Mouse (Mus musculus): ENCODE measurements around the gene Grhl1. TPM values are rescaled to one million over a fixed set of nuclear protein-coding genes. Genes with fewer than 3 reads are reported as not detected.
"Not testable (repeated sequence)": the region's sequence is repeated elsewhere in the genome, so short reads cannot be mapped to it uniquely, and the experiment has no call there.

Grhl1 gene
- total RNA-seq, 4 experiments from 2014 or later: 0.32 to 0.87 (median 0.75) TPM

DNA sequence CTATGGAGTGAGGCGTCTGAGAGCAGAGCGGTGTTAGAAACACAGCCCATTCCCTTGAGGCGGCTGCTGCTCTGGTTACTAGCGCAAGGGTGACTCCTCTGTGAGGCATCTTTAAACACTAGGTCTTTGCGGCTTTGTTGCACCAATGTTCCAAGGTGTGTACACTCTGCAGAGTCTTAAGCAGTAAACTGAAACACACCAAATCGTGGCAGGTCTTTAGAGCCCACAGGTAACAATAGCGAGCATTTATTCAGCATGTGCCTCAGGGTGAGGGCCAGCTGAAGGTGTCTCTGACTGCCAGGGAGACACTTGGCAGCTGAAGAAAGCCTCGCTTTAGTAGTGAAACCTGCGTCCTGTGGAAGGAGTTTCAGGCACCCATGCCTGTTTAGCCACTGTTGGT, 20.0 kb downstream of the Grhl1 start:
- no peak for DNase-seq (ENCODE audit: low spot score)

DNA sequence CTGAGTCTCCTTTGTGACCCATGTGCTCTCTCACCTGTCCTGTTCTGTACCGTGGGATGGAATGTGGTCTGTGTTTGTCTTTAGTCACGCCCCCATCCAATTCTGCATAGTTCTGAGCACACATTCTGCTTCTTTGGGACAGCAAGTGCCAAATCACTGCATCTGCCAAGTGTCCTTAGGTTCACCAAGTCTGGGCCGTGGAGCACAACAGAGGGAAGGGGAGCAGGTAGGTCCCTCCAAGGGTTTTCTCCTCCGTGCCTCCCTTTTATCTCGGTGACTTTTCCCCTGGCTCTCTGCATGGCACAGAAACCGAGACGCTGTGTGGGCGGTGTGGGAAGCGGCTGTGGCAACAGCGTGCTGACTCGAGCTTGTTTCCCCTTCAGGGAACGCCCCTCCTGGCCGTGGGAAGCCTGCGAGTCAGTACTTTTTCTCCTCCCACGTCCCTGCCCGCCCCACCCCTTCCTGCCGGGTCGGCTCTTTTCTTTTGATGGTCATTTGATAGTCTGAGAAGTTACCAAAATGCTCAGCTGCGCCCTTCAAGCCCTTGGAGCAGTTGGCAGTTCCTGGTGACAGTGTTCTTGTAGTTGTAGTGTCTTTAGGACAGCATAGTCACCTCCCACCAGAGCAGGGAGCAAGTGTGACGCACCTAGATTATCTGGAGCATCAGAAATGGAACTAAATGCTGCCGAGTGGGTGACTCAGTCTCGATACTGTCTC, 21.0 kb downstream of the Grhl1 start:
- peak; percentile 73 for DNase-seq (ENCODE audit: low spot score)

DNA sequence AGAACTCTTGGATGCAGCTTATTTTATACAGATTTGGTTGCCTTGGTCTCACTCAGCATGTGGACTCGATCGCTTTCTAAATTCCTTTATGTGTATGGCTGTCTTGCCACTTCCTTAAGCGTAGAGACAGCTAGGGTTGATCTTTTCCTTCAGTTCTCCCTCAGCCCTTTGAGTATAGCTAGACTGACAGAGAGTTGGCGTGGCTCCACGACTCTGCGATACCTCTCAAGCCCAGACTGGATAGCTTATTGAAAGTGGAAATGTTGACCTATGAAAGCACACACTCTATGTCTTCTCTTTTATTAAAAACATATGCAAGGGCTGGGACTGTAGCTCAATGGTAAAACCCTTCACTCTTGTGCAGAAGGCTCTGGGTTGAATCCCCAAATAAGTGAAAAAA, 25.3 kb downstream of the Grhl1 start:
- no peak for DNase-seq (ENCODE audit: low spot score)

DNA sequence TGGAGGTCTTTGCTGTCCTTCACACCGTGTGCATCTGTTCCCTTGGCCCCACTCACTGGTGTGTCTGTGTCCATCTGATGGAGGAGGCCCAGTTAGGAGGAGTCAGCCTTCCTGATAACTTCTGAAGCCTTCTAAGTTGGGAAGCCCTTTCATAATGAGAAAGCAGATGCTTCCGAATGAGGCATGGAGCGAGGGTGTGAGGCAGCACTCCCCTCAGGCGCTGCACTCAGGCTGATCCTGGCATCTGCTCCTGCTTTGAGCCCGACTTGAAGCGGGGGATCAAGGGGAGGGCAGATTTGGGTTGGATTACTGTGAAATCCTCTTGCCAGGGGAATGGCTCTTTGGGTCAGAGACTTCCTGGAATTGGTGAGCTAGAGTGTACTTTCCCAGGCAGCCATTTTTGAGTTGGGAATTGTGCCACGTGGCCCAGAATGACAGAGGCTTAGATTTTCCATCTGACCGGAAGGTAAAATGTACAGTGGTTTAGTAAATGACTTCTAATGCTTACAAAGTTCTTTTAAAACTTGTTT, 27.3 kb downstream of the Grhl1 start:
- DNase-seq (ENCODE audit: low spot score): no peak

DNA sequence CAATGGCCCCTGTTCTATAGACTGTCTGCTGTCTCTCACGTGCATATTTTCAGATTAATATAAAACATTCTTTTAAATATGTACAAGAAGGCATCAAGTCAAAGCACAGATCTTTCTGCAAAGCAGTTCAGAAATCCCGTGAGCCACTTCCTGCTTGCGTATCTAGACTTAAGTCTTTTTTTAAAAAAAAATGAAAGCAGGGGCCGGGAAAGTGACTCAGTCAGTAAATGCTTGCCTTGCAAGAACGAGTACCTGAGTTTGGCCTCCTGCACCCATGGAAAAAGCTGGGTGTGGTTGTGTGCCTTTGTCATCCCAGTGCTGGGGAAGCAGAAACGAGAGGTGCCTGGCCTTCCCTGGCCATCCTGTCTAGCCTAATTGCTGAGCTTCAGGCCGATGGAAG, 28.0 kb downstream of the Grhl1 start:
- no peak for DNase-seq (ENCODE audit: low spot score)

DNA sequence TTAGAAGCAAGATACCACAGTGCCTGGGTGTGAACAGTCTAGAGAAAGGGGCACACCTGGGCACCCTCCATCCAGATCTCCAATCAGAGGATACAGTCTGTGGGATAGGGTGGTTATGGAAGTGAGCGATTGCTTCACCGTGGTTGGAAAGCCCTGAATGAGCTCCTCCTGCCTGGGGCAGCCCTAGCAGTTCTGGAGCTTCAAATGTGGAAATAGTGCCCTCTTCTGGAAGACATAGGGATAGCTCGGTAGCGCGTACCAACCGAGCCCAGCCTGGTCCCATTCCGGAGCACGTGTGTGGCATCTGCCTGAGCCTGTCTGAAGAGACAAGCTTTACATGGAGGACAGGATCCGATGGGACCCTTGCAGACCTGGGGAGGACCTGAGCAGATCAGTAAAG, 28.7 kb downstream of the Grhl1 start:
- peak; percentile 80 for DNase-seq (ENCODE audit: low spot score)

DNA sequence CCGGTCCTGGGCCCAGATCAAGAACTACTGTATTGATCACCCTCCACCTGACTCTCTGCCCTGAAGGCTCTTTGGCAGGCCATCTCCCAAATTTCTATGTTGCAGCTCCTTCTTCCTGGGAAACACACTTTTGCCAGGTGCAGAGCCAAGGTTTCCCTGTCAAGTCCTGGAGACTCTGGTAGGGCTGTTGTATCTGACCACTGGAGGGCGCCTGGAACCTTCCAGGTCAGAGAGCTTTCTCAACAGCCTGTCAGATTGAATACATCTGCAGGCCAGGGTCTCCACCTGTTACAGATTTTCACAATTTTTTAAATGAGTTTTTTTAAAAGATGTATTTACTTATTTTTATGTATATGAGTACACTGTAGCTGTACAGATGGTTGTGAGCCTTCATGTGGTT, 31.2 kb downstream of the Grhl1 start:
- DNase-seq (ENCODE audit: low spot score): peak; percentile 80

DNA sequence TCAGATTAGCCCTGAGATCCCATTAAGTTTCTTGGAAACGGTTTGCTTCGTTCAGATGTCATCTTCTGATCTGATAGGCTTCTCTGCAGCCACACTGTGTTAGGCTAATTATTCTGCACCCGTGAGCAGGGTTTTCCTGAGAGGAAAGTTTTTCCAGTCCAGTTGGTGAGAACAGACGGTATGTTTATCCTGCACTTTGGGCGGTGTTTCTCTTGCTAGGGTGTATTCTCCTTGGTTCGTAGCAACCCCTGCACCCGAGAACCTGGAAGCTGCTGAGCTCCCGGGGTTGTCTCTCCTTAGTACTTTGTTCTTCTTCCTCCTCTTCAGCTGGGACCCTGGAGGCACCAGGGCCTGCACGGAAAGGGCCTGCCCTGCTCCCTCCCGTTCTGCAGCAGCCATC, 34.1 kb downstream of the Grhl1 start:
- no peak for DNase-seq (ENCODE audit: low spot score)

DNA sequence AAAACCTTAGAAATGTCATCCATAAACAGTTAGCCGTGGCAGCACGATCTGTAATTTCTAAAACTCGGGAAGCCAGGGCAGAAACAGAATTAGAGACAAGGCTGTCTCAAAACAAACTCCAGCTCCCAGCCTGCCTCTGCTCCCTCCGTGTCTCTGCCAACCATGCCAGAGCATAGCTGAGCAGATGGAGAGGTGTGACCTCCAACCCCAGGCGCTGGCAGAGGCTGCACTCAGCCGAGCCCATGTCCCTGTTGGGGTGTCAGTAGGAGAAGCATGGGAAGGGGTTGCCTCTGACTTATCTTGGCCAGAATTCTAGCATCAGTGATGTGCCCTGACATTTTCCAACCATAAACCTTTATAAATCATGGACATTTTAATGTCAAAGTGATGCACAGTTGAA, 40.5 kb downstream of the Grhl1 start:
- DNase-seq (ENCODE audit: low spot score): no peak

DNA sequence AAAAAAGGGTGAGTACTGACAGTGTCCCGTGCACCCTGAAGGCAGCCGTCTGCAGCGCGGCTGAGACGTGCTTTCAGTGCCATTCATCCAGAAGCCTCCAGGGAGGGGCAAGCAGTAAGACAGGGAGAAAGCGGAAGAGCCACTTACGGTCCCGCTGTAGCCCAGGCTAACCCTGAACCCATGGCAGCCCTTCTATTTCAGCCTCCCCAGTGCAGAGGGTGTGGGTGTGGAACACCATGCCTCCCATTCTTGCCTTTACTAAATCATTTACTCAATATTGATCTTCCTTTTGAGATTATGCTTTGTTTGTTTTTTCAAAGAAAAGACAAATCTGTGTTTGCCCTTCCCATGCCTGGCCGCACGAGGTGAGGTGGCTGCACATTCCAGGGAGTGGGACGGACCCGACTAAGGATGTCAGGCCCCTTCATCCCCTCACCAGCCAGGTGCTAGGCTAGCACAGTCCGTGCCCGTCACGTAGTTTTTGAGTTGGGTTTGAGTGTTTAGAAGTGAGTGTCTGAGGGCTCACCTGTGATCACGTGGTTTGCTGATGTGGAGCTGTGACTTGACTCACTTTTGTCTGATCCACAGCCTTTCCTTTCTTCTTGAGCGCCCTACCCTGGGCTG, 42.5 kb downstream of the Grhl1 start:
- DNase-seq (ENCODE audit: low spot score): no peak

DNA sequence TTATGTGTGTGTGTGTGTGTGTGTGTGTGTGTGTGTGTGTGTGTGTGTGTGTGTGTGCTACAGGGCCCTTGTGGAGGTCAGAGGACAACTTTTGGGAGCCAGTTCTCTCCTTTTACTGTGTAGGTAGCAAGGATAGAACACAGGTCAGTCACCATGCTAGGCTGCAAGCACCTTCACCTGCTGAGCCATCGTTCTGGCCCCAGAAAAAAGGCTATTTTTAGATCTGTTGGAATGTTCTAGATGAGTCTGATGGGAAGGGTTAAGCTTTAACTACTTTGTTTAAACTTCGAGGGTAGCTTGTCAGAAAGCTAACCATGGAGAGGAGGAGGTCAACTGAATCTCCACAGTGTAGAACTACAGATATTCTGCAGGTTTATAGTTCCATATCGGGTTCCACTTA, 43.1 kb downstream of the Grhl1 start:
- DNase-seq (ENCODE audit: low spot score): no peak

DNA sequence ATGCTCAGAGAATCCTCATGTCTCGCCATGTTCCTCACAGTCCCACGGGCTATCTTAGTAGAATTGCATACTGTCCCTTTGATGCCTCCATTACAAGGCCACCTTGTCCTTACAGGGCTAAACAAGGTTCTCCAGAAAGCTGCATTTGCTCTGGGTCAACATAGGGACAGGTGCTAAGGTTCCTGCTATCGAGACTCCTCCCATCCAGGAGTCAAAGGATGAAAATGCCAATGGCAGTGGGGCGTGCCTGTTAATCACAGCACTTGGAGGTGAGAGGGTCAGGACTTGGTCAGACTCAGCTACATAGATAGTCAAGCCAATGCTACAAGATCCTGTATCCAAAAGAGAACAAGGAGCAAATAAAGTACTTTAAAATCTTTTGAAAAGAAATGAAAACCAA, 47.4 kb downstream of the Grhl1 start:
- no peak for DNase-seq (ENCODE audit: low spot score)

DNA sequence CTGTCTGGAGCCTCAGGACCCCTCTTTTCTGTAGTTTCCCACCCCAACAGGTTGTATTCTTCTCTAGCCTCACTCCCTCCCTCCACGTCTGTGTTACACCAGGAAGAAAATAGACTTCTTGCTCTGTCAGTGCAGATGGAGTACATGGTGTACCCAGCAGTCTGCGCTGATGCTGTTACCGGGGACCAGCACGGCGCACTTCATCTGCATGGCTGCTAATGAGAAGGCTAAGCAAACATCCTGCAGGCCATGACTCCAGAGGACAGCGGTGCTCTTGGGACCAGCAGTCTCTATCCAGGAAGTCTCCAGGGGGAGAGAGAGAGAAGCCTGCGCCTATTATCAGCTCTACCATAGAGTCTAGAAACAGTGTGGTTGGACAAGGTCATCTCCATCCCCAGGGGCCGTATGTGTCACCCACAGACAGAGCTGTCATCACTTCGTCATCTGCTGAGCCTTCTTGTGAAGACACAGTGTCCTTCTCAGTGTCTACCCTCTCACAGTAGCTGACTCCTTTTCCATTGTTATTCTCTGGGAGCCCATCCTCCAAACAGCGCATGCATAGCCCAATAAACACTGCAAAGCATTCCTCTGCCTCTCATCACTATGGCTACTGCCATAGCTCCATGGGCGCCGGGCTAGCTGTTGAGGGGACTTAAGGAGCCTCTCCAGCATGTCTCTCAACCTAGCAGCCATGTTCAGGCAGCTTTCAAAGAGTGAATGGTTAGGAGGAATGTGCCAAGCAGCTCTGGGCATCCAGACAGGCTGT, 51.6 kb downstream of the Grhl1 start:
- no peak for DNase-seq (ENCODE audit: low spot score)

DNA sequence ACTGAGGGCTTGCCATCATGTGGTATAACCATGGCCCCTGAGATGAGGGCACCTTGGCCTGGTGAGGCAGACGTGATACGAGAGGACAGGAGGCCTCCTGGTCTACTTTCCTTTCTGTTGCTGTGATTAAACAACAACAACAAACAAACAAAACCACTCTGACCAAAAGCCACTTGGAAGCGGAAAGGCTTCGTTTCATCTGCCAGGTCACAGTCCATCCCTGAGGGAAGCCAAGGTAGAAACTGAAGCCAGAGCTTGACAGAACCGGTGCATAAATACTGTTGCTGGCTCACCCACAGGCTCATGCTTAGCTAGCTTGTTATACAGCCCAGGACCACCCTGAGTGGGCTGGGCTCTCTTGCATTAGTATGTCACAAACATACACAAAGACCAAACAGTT, 54.3 kb downstream of the Grhl1 start:
- DNase-seq (ENCODE audit: low spot score): no peak

DNA sequence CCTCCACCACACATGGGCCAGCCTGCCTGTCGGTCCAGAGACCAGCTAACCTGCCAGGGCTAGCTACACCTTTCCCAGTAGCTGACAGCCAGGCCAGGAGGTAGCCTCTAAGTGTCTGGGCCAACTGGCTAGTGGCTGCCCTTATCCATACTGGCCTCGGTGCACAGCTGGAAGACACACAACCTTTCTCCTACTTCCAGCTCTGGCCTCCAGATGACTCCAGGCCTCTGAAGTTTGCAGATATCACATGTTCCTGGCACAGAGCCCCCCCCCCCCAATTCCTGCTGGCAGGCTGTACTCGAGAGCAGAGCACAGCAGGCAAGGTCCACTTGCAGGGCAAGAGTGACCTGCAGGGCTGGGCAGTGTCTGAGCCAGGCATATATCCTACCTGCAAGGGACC, 55.1 kb downstream of the Grhl1 start:
- no peak for DNase-seq (ENCODE audit: low spot score)

DNA sequence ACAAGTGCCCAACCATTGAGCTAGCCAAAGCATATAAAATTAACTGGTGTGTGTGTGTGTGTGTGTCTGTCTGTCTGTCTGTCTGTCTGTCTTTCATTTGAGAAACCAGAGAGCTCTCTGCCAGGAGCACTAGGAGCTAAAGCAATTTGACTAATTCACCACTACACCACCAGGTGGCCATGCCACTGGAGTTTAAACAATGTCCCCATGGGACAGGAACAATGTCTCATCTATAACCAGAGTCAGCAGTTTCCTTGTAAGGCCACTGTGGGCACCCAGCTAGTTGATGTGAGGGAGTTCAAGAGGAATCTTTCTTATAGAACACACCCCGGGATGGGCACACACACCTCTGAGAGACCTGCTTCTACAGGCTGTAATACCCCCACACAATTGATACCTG, 58.1 kb downstream of the Grhl1 start:
- DNase-seq (ENCODE audit: low spot score): peak; percentile 42

DNA sequence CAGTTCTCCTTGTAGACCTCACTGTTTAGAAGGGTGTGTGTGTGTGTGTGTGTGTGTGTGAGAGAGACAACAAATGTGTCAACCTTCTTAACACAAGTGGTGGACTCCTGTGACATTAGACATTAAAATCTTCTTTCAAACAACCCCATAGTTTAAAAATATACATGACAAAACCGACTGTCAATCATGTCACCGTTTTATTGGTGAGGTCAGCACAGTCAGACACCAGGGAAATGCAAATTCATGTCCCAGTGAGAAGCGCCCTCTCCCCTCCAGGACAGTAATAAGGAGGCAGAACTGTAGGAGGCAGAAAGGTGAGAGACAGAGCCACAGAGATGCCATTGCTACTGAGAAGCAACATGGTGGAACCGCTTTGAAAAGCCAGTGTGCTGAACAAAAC, 60.3 kb downstream of the Grhl1 start:
- no peak for DNase-seq (ENCODE audit: low spot score)

DNA sequence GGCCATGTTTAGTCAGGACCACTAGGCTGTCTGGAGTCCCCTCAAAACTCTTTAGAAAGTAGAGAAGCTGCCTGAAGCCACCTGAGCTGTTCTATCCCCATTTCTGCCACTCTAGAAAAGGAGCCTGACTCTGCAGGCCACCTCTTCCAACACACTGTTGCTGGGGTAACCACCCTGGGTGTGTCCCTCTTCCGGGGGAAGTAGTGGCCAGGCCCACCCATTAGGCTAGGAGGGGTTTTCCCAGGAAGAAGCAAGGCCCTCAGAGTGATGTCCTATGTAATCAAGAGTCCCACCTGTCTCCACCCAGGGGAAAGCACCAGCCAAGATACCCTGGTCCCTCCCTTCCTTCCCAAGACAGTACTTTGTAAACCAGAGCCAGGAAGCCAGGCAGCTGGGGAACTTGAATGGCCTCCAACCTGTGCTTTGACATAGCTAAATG, 61.7 kb downstream of the Grhl1 start:
- peak; percentile 81 for DNase-seq (ENCODE audit: low spot score)

DNA sequence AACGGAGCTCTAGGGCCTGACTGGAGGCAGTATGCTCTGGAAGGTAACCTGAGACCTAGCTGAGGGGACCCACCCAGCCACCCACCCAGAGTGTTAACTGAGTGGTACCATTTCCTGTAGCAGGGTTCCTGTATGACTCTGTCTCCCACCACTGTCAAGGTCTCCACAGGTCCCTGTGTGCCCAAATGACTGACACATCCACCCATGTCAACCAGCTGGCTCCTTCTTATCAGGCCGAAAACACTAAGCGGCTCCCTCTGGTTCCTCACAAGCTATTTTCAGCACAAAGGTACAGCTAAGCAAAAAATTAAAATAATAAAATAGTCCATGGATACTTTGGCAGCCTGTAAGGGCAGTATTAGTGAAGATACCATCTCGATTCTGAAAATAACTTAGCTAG, 62.1 kb downstream of the Grhl1 start:
- DNase-seq (ENCODE audit: low spot score): no peak

DNA sequence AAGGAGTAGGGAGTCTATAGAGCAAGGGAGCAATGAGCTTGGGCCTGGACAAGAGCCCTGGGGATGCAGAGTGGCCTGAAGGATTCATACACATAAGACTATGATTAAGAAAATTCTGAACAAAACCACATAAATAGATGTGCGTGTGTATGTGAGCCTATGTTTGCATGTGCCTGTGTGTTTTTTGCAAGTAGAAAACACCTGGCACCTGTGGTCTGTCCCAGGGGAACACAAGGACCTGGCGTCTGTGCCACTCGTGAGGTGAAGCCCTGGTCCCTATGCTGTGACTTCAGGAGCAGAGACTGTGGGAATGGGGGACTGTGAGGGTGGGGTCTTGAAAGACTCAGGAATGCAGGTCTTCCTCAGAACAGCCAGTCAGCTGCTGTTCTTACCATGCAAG, 62.6 kb downstream of the Grhl1 start:
- no peak for DNase-seq (ENCODE audit: low spot score)

DNA sequence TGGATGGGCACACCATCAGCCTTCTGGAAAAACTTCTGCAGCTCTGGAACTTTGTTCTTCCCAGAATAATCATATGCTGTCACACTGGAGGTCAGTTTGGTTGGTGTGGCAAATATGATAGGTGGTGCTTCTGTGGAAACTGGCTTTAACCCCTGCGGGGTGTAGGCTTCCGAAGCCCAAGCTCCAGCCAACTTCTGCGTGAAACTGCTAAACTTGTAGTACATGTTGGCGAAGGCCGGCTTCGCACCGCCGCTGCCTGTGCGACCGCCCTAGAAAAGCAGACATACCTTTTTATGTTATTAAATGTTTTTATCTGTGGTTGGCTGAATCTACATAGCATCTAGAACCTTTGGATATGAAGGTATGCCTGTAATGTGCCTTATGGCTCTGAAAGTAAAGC, 66.7 kb downstream of the Grhl1 start:
- not testable (repeated sequence) for DNase-seq (ENCODE audit: low spot score)

DNA sequence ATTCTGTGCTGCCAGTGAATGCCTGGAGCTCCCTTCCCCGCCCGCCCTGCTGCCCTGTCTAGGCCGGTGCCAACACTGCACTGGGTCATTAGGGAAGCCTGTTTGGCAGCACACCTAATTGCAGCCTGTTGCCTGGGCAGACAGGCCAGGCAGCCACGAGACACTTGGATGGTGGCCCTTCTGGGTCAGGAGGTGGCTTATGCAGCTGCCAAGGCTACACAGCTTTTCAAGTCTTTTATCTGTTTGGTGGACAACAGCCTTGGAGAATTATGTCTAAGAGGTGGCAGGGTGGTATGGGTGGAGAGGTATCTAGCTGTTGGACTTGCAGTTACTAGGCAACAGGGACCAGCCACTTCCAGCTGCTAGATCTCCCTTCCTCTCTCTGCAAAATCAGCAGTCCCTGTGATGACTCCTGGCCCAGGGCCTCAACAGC, 70.3 kb downstream of the Grhl1 start:
- DNase-seq (ENCODE audit: low spot score): peak; percentile 71

DNA sequence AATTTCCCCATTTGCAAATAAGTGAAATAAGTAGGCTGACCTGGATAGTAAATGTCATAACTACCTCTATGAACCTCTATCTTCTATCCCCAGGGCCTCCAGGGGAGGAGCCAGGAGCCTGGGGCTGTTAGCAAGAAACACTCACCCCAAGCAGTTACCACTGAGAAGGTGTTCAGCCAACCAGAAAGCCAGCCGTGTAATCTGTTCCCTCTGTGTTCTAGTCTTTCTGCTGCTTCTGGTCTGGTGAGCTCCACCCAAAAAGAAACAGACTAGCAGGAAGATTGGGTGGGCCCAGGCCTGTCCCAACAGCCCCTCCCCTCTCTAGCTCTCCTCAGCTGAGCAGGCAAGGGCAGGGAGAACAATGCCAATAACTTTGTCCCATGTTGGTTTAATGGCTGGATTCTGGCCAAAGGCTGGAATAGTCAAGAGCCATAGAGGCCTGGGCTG, 72.1 kb downstream of the Grhl1 start:
- peak; percentile 39 for DNase-seq (ENCODE audit: low spot score)
